Mouse (Mus musculus): ENCODE measurements around the gene Safb2.
"Not testable (repeated sequence)": the region's sequence is repeated elsewhere in the genome, so short reads cannot be mapped to it uniquely, and the experiment has no call there.

The Safb2 gene

DNA sequence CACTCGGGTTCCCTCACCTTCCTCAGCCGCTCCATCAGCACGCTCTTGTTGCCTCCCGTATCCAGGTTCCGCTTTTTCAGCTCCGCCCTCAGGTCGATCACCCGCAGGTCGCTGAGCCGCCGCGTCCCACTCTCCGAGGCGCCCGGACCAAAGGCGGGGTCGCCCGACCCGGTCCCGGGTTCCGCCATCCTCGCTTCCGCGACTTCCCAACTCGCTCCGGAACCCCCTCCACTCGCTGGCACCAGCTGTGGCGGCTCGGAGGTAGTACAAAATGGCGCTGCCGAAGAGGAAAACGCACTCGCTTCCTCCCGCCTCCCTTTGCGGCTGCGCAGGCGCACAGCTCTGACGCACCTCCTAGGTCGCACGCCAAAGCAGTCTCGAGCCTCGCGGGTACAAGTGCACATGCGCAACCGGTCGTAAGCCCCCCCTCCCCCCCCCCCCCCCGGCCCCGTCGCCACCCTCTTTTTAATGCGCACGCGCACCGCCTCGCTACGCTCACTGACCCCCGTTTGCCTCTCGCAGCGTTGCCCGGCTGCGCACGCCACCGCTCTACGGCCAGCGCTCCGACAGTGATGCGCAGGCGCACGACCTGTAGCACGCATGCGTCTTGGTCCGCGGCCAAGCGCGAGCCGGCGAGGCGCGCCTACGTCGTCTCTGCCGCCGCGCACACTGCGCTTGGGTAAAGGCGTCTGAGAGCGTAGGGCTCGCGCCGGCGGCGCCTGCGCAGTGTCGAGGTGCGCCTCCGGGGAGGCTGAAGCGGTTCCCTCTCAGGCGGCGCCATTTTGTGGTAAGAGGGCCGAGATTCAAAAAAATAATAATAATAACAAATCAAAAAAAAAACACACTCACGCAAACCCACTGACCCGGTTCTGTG lies at the start of gene Safb2, which contains the start of gene Safb:
TSS of gene Safb2 (minus strand) at position 329 of the 874 bp plus-strand sequence.
TSS of gene Safb (plus strand) at position 569 of the 874 bp plus-strand sequence.
- DNase-seq (ENCODE audit: low spot score in 2 of 2), result peak; percentile 99

DNA sequence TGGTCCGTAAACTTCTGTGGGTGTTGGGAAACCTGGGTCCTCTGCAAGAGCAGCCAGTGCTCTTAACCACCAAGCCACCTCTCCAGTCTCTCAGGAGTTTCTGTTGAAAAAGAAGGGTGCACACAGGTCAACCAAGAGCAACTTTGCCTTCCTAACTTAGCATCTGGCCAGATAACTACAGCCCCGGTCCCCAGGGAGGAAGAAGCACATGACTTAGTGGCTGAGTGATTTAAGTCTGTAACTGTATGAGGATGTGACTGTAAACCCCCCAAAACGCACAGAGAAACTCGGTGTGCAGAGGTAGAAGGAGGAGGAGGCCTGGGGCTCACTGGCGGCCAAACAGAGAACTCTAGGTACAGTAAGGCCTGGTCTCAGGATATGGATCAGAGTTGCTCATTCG lies 49.6 kb upstream of the Safb2 start:
- DNase-seq (ENCODE audit: low spot score in 2 of 2), result peak; percentile 76 to 82

DNA sequence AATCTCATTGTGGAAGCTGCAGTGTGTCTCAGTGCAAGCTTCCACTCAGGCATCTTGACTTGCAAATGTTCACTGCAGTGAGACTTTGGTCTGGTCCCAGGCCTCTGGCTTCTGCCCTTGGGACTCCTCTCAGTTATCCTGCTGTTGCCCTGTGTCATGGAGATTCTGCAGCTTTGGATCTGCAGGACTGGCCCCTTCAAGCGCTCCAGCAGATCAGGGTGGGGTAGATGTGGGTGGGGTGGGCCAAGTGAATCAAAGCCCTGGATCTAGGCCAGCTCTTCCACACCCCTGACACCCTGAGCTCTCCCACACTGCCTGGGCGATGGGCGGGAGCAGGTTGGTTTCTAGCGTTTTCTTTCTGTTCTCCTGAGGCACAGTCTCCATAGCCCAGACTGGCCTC lies 47.4 kb upstream of the Safb2 start:
- DNase-seq (ENCODE audit: low spot score in 2 of 2), result no peak

DNA sequence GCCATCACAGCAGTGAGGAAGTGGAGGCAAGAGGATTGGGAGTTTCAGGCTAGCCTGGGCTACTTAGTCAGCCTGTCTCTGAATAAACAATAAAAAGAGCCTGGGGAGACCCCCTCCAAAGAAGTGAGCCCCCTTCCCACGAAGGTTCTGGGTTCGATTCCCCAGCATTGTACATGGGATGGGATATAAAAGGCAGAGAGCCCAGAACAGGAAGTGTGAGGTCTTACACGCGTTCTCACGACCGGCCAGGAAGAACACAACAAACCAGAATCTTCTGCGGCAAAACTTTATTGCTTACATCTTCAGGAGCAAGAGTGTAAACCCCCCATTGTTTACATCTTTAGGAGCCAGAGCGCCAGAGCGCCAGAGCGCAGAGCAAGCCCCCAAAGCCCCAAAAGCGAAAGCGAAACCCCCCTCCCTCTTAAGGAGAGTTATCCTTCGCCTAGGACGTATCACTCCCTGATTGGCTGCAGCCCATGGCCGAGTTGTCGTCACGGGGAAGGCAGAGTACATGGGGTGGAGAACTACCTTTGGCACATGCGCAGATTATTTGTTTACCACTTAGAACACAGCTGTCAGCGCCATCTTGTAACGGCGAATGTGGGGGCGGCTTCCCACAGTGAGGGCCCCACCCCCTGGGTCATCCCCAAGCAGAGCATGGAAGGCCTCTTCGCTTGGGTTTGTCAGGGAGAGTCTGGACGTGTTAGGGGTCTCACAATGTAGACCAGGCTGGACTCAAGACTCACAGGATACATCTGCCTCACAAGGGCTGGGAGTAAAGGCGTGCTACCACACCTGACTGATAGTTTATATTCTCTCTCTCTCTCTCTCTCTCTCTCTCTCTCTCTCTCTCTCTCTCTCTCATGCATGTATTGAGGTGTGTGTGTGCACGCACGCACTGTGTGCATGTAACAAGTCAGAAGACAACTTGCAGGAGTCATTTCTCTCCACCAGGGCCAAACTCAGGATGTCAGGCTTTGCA lies 45.7 kb upstream of the Safb2 start:
- not testable (repeated sequence) for DNase-seq (ENCODE audit: low spot score in 2 of 2)

DNA sequence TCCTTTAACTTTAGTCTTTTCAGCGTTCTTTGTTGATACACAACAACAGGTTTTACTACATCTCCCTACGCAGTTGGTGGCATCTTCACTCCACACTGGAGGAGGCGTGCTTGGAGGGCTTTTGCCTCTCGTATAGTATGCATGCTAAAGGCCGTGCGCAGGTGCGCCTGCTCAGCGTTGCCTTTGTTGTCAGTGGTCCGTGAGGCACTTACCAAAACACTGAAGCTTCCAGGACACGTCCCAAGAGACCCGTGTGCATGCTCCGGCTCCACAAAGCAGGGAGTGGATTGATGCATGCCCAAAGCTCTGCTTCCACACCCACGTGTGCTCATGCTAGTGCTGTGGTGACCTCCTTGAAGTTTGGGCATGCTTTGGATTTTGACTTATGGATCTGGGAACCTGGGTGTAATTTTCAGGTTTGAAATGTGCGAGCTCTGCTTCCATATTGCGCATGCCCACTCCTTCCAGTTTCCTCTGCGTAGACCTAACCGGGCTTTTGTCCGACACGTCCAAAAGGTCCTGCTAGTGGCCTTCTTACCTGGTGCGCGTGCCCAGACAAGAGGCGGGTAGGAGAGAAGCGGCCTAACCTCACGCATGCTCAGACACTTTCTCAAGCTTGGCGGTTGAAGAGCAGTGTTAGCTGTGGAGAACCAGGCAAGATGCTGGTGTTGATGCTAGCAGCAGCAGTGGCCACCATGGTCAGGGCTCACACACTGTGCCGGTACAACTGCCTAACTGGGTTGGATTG lies 43.3 kb upstream of the Safb2 start, which contains the start of gene Catsperd:
TSS of gene Catsperd (plus strand) at position 614 of the 748 bp plus-strand sequence.
- no peak for DNase-seq (ENCODE audit: low spot score in 2 of 2)

DNA sequence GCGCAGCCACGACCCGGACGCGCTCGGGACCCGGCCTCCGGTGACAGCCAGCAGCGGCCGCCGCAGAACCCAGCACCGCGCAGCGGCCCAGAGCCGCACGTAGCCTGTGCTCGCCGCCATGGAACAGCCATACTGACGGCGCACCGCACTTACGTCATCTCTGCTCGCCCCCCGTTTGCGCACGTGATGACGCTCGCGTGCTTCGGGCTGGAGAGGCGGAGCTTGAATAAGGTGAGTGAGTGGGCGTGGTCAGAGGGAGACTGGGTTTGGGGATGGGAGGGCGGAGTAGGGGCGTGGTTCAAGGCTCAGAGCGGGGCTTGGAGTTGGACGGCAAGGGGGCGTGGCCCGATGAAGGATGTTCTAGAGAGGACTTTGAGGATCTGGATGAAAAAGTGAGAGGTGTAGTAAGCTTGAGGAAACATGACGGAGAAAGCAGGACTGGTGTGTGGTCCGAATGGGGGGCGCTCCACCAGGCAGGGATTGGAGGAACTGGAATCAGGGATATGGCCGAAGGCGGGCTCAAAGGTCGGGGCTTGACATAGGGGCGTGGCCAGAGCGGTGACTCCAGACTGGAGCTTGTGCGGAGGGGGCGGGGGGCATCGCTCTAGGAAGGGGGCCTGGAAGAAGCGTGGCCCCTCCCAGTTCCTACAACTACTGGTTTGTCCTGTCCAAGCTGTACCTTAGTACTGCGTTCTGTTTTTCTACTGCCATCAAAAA lies 42.5 kb upstream of the Safb2 start, which contains the start of gene Lonp1:
TSS of gene Lonp1 (minus strand) at position 134 of the 717 bp plus-strand sequence.
- peak; percentile 96 to 98 for DNase-seq (ENCODE audit: low spot score in 2 of 2)

DNA sequence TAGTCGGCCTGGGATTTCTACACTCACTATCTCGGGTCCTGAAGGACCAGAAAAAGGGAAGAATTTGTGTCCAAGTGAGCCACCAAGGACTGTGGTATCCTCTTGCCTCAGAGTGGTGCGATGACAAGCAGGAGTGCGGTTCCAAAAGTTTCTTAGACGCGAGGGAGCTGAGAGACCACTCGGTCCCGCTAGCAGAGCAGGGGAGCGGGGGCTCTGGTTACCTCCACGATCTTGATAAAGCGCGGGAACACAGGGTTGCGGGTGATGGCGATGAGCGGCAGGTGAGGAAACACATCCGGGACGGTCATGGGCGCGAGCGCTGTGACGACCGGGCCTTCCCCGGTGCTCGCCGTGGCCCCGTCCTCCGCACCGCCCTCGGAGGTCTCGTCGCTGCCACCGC lies 41.9 kb upstream of the Safb2 start:
- peak in 1 of 2 experiments; percentile 26 for DNase-seq (ENCODE audit: low spot score in 2 of 2)

DNA sequence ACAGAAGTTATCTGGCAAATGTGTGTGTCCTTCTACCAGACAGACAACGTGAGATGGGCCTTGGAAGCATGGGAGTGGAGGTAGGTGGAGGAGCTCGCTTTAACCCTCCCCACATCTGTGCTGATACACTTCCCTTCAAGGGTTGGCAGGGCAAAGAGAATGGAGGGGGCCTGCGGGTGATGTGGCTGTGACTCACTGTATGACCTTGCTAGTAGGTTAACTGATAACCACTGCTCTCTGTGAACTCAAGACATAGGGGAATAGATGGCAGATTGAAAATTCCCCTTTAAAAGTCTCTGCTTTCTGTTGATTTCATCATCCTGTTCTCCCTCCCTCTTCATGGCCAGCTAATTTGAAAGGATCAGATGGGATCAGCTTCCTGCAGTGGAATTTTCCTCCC lies 41.1 kb upstream of the Safb2 start:
- no peak for DNase-seq (ENCODE audit: low spot score in 2 of 2)

DNA sequence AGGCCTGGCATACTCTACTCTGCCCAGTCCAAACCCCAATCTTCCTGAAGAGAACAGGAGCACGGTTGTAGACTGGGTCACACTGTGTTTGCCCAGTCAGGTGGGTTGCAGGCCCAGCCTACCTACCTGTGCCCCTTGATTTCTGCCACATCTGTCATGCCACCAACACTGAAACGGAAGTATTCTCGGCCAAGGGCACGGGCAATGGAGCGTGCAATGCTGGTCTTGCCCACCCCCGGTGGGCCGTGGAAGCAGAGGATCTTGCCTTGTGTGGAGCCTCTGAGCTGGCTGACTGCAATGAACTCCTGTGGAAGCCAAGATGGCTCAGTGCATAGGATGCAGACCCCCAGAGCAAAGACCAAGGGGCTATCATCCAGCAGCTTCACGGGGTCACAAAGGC lies 33.2 kb upstream of the Safb2 start:
- no peak for DNase-seq (ENCODE audit: low spot score in 2 of 2)

DNA sequence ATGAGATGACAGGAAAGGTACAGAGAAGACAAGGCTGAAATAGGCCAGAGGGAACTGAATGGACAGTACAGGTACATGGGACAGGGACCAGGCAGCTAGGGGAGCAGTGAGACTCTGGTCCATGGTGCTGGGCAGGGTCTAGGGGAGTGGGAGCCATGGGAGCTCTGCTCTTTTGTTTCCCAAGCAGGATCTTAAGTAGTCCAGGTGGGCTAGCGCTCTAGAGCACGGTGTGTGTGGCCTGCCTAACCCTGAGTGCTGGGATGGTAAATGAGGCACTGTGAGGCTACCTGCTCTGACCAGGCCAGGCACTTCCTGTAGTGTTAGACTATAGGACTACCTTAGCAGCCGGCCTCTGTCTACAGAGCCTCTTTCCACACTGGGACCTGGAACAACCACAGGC lies 32.3 kb upstream of the Safb2 start:
- DNase-seq (ENCODE audit: low spot score in 2 of 2), result no peak

DNA sequence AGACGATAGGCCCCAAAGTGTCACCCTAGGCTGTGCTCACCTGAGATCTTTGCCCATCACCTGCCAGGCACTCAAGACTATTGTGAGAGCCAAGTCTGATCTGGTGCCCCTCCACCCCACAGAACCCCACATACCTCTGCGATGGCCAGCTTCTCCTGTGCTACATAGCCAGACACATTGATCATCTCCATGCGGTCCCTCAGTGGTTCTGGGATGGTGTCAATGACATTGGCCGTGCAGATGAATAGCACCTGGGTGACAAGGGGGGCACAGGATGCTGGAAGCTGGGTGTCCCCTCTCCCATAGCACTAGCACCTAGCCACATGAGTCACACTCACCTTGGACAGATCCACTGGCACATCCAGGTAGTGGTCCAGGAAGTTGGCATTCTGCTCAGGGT lies 31.4 kb upstream of the Safb2 start:
- no peak for DNase-seq (ENCODE audit: low spot score in 2 of 2)

DNA sequence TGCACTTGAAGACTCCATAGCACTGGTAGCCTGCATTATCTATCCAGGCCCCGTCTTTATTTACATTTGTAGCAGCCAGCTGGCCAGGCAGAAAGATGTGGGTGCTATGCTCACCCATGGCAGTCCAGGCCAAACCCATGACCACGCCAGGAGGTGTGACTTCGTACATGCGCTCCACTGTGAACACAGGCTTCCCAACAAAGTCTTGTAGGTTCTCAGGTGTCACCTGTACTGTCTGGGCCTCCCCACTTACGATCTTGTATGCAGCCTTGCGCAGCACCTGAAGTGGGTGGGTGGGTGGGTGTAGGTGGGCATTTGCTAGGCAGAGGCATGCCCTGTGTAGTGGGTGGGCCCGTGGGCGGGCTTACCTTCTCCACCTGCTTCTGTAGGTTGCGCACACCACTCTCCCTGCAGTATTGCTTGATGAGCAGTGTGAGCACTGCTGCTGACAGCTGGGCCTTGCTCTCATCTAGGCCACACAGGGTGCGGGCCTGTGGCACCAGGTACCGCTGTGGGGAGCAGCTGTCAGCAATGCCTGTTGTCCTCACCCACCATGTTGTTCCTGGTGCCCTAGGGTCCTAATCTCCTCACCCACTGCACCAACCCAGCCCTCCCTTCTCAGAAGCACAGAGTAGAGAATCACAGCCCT lies 30.9 kb upstream of the Safb2 start:
- no peak for DNase-seq (ENCODE audit: low spot score in 2 of 2)

DNA sequence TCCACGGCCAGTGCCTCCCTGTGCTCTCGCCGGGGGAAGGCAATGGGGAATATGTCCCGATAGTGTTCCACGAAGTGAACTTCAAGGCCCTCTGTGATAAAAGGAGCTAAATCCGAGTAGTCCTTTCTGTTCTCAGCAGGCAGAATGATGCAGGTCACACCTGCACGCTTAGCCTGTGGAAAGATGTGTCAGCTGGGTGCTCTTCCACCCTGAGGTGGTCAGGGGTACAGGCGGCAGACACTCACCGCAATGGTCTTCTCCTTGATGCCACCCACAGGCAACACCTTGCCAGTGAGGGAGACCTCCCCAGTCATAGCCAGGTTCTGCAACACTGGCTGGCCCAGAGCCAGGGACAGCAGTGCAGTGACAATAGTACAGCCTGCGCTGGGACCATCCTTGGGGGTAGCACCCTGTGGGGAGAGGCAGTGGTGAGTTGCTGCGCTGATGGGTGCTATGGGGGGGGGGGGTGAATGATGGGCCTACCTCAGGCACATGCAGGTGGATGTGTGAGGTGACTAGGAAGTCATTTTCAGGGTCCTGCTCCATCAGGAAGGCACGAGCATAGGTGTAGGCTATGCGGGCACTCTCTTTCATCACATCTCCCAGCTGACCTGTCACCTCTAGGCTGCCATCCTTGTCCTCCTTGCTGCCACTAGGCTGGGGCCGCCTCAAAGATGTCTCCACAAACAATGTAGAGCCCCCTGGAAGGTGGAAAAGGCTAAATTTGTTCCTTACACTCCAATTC lies 30.2 kb upstream of the Safb2 start:
- no peak for DNase-seq (ENCODE audit: low spot score in 2 of 2)

DNA sequence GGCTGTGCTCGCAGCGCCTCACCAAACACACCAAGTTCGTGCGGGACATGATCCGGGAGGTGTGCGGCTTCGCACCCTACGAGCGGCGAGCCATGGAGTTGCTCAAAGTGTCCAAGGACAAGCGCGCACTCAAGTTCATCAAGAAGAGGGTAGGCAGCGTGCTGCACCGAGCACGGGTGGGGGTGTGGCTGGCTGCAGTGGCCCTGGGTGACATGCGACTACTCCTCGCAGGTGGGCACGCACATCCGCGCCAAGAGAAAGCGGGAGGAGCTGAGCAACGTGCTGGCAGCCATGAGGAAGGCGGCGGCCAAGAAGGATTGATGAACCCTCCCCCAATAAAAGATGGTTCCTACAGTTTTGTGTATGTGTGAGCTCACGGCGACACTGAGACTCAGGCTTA lies 29.5 kb upstream of the Safb2 start:
- DNase-seq (ENCODE audit: low spot score in 2 of 2), result not testable (repeated sequence)

DNA sequence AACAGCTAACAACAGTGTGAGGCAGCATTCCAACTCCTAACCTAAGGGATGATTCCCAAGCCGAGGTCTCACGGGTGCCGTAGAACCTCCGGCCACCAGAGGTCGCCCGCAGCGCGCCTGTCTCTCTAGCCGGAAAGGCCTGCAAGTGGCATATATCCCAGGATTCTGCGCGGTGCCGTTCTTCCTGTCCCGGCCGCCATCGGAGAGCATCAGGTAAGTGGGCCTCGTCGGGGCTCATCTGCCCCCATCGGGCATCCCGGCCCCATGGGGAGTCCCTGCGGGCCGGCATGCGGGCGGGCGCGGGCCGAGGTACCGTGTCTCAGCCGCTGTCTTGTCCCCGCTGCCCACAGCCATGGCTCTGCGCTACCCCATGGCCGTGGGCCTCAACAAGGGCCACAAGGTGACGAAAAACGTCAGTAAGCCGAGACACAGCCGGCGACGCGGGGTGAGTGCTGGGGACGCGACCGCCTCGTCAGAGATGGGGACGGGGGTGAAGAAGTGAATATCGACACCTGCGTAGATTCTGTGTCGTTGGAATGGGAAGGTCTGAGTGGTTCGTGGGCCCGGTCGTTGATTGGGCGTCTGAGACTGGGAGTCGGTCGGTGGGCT lies 29.0 kb upstream of the Safb2 start, which contains the start of gene Rpl36:
TSS of gene Rpl36 (plus strand) at position 181 of the 609 bp plus-strand sequence.
- DNase-seq (ENCODE audit: low spot score in 2 of 2), result peak; percentile 89 to 91

DNA sequence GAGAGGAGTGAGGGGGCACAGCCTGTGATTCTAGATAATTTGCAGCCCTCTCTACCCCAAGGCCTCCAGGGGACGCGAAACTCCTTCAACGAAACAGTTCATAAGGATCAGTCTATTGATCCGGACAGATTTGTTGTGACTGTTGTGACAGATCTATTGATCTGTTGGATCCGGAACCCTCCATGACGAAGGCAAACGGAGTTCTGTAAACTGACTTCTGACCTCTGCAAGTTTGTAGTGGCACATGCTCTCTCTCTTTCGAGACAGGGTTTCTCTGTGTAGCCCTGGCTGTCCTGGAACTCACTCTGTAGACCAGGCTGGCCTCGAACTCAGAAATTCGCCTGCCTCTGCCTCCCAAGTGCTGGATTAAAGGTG lies 28.2 kb upstream of the Safb2 start:
- DNase-seq (ENCODE audit: low spot score in 2 of 2), result not testable (repeated sequence)

DNA sequence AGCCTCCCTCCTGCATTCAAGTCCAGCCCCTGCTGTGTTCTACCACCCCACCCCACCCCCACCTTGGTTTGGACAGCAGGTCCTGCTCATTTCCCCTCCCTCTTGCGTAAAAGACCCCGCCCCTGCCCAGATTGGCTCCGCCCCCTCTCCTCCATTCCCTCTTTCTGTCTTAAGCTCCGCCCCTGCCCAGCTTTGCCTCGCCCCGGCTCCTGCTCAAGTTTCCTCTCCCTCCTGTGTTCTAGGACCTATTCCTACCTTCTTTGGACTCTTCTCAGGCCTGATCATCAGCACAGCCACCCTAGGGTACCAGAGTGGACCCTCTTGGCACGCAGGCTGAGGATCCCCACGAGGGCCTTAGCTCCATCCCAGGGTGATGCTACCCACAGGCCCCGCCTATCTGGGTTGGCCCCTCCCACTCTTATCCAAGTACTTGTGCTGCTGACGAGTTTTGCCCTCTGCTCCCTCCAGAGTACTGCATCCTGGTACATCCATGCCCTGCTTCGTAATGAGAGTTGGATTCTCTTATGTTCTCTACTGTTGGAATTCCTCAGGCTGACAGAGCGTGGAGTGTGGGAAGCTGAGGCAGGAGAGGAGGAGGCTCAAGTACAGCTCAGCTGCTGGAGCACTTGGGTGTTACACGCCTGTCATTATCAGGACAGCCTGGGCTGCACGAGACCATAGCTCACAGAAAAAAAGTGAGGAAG lies 27.6 kb upstream of the Safb2 start:
- peak in 1 of 2 experiments; percentile 39 for DNase-seq (ENCODE audit: low spot score in 2 of 2)

DNA sequence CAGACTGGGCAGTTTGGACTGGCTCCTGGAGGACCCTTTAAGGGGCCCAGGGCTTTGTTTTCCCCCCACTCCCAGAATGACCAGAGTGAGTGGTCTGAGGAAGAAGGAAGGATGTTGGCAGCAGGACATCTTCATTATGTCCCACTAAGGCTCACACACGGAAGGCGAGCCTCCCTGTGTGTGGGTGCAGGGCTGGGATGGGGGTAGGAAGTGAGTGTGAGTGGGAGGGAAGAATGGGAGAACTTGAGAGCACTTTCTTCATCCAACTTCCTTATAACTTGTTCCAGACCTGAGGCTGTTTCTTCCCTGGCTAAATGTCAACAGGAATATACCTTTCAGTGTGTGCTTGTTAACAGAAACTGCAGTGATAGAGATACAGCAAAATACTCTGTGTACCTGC lies 26.9 kb upstream of the Safb2 start:
- DNase-seq (ENCODE audit: low spot score in 2 of 2), result no peak
